Mouse (Mus musculus) CD8-positive naive resting alpha-beta T cell, adult 57 days (primary cell): Measurements from ENCODE around the gene Rhox2b. TPM values are rescaled to one million over a fixed set of nuclear protein-coding genes. Genes with fewer than 3 reads are reported as not detected.

Experiments
- total RNA-seq: library from RNA; stranded (reverse); gene quantifications from one replicate; pipeline ENCODE4 v1.2.4, GENCODE M21; 2023

The Rhox2b gene
- total RNA-seq: not detected

DNA sequence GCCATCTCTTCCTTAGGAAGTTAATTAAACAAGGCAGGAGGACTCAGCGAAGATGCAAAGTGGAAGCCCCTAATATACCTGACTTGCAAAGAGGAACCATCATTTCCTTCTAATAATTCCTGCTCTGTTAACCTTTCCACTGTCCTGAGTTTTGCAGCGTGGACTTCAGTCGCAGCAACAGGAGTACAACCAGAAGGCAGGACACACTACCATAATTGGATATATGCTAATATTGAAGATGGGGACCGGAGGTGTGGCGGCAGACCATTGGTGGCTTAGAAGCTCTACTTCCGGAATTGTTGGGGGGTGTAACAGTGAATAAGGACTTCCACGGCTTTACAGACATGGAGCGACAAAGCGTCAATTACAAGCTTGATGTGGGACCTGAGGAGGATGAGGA is at the start of gene Rhox2b:
Rhox2b (plus strand) TSS at position 301 of the 400 bp plus-strand sequence.

DNA sequence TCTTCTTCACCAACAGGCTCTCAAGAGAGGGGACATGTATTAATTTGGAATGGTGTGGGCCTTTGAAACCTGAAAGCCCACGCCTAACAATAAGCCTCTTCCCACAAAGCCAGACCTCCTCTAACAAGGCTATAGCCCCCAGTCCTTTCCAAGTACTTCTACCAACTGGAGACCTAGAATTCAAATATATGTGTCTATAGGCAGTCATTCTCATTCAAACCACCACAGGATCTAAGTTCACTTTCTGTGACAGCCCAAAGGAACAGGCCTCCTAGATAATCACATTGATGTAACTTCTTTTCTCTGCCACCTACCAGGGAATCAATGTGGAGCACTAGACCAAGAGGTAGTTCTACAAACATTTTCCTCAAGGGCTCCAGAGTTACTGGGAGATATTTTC is 32.1 kb upstream of the Rhox2b start, which contains the start of gene Rhox3a2:
Rhox3a2 (plus strand) TSS at position 301 of the 400 bp plus-strand sequence.

DNA sequence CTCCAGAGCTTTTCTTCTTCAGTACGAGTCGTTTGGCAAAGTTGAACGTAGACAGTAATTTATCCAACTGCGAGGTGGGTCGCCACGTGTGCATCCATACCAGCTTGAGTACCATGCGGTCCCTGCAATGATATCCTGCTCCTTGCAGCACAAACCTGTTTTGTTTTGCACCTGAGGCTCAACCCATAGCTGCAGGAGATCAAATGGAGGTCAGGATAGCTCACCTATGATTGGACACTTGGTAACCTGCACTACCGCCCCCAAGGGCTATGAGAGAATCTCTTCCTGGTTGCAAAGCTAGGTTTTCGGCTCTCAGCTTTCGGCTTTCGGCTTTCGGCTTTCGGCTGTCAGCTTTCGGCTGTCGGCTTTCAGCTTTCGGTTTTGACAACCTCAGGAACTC is 21.3 kb upstream of the Rhox2b start, which contains the start of gene Rhox4a2:
Rhox4a2 (plus strand) TSS at position 301 of the 400 bp plus-strand sequence.

DNA sequence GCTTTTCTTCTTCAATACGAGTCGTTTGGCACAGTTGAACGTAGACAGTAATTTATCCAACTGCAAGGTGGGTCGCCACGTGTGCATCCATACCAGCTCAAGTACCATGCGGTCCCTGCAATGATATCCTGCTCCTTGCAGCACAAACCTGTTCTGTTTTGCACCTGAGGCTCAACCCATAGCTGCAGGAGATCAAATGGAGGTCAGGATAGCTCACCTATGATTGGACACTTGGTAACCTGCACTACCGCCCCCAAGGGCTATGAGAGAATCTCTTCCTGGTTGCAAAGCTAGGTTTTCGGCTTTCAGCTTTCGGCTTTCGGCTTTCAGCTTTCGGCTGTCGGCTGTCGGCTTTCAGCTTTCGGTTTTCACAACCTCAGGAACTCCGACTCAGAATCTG is 20.3 kb downstream of the Rhox2b start, which contains the start of gene Rhox4b:
Rhox4b (plus strand) TSS at position 301 of the 400 bp plus-strand sequence.

DNA sequence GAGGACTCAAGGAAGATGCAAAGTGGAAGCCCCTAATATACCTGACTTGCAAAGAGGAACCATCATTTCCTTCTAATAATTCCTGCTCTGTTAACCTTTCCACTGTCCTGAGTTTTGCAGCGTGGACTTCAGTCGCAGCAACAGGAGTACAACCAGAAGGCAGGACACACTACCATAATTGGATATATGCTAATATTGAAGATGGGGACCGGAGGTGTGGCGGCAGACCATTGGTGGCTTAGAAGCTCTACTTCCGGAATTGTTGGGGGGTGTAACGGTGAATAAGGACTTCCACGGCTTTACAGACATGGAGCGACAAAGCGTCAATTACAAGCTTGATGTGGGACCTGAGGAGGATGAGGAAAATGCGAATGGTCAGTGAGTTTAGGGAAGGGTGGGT is 41.5 kb downstream of the Rhox2b start, which contains the start of gene Rhox2c:
Rhox2c (plus strand) TSS at position 301 of the 400 bp plus-strand sequence.

DNA sequence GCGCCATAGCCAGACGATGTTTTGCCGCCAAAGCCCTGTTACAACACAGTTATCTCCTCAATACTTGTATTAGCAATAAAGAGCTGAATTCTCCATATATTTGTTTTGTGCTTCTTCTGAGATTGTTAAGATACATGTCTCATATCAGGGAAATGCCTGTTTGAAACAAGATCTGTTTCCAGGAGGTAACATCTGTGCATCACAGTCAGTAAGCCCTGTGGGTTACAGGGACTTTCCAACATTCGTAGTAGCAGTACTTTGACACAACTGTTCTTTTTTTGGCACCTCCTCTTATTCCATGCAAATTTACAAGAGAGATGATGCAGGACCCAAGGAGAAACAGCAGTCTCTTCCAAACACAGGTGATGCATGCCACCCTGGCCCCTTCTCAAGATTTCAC is 46.4 kb downstream of the Rhox2b start, which contains the start of gene Rhox3c:
Rhox3c (plus strand) TSS at position 301 of the 400 bp plus-strand sequence.

Other genes starting within 250 kb of the Rhox2b start
- not detected for gene Akap14, start 243.2 kb upstream of the Rhox2b start, total RNA-seq
- gene Ndufa1, start 220.9 kb upstream of the Rhox2b start, total RNA-seq: 85.7 TPM
- 3.7 TPM for gene Rnf113a1, start 220.8 kb upstream of the Rhox2b start, total RNA-seq
- not detected for gene Gm9, start 201.0 kb upstream of the Rhox2b start, total RNA-seq
- not detected for gene Rhox1, start 189.8 kb upstream of the Rhox2b start, total RNA-seq
- not detected for gene Rhox2a, start 167.1 kb upstream of the Rhox2b start, total RNA-seq
- not detected for gene Rhox3a, start 162.1 kb upstream of the Rhox2b start, total RNA-seq
- not detected for gene Rhox4a, start 146.7 kb upstream of the Rhox2b start, total RNA-seq
- gene Rhox3a2, start 32.0 kb upstream of the Rhox2b start, total RNA-seq: not detected
- not detected for gene Rhox4a2, start 21.2 kb upstream of the Rhox2b start, total RNA-seq
- gene Rhox4b, start 20.4 kb downstream of the Rhox2b start, total RNA-seq: not detected
- gene Rhox2c, start 41.6 kb downstream of the Rhox2b start, total RNA-seq: not detected
- gene Rhox3c, start 46.5 kb downstream of the Rhox2b start, total RNA-seq: not detected
- not detected for gene Rhox4c, start 68.3 kb downstream of the Rhox2b start, total RNA-seq
- gene Rhox2d, start 81.4 kb downstream of the Rhox2b start, total RNA-seq: not detected
- not detected for gene Rhox4d, start 102.3 kb downstream of the Rhox2b start, total RNA-seq
- not detected for gene Rhox2e, start 118.4 kb downstream of the Rhox2b start, total RNA-seq
- not detected for gene Rhox3e, start 130.0 kb downstream of the Rhox2b start, total RNA-seq
- not detected for gene Rhox4e, start 145.3 kb downstream of the Rhox2b start, total RNA-seq
- not detected for gene Rhox2f, start 159.3 kb downstream of the Rhox2b start, total RNA-seq
- not detected for gene Rhox3f, start 168.9 kb downstream of the Rhox2b start, total RNA-seq
- not detected for gene Rhox4f, start 195.6 kb downstream of the Rhox2b start, total RNA-seq
- gene Rhox3g, start 216.5 kb downstream of the Rhox2b start, total RNA-seq: not detected
- not detected for gene Rhox2g, start 231.4 kb downstream of the Rhox2b start, total RNA-seq
- gene Rhox4g, start 239.3 kb downstream of the Rhox2b start, total RNA-seq: not detected